Mouse (Mus musculus) thymus, adult 2 months (tissue): ENCODE results near the gene Zyx. TPM values are rescaled to one million over a fixed set of nuclear protein-coding genes. Genes with fewer than 3 reads are reported as not detected.

Source experiments
- DNase-seq: peaks from one replicate; pipeline ENCODE4 v3.0.0; 2021
- H3K27ac ChIP-seq: fragments of 200-500 bp; 2 replicates; pipeline ENCODE4 v1.5.1; 2012; ENCODE audit warnings: low read length, control low read depth; ENCODE audit not compliant: control insufficient read depth, insufficient read depth
- H3K27me3 ChIP-seq: fragments of 200-500 bp; 2 replicates; pipeline ENCODE4 v1.6.1; 2012; ENCODE audit warnings: mild to moderate bottlenecking, low read length, moderate library complexity, mixed read lengths; ENCODE audit not compliant: control insufficient read depth, insufficient read depth
- H3K36me3 ChIP-seq: fragments of 200-500 bp; 2 replicates; pipeline ENCODE4 v1.6.1; 2012; ENCODE audit warnings: mild to moderate bottlenecking, low read length, moderate library complexity; ENCODE audit not compliant: control insufficient read depth, insufficient read depth
- H3K4me1 ChIP-seq: fragments of 200-500 bp; replicated peaks from 2 replicates; pipeline ENCODE4 v1.6.1; 2012; ENCODE audit warnings: low read length; ENCODE audit not compliant: control insufficient read depth, insufficient read depth
- H3K4me3 ChIP-seq: fragments of 200-500 bp; 2 replicates; pipeline ENCODE4 v1.5.1; 2012; ENCODE audit warnings: mild to moderate bottlenecking, low read length, control low read depth, moderate library complexity; ENCODE audit not compliant: control insufficient read depth, insufficient read depth
- CTCF ChIP-seq: fragments of 200-500 bp; IDR thresholded peaks from 2 replicates; pipeline ENCODE4 v1.5.1; 2012; ENCODE audit warnings: mild to moderate bottlenecking, control low read depth, low read length, moderate library complexity, borderline replicate concordance; ENCODE audit not compliant: control insufficient read depth, poor library complexity, insufficient read depth; ENCODE audit errors: extremely low read depth
- POLR2A ChIP-seq: fragments of 200-500 bp; IDR thresholded peaks from 2 replicates; pipeline ENCODE4 v1.6.1; 2012; ENCODE audit warnings: mild to moderate bottlenecking, low read length, control low read depth, moderate library complexity; ENCODE audit not compliant: control insufficient read depth, poor library complexity, insufficient read depth; ENCODE audit errors: extremely low read depth
- WGBS: fragments of 180-500 bp; shearing (Covaris S2); methylation state at CpG from one replicate; pipeline ENCODE4 v1.1.7; 2018; 5-methylcytosine and 5-hydroxymethylcytosine counted together
- polyA plus RNA-seq: library from polyadenylated mRNA; depleted of rRNA; stranded (reverse); fragments of >200 nt; gene quantifications from 2 replicates; pipeline ENCODE4 v1.2.3, GENCODE M21; 2012

Zyx gene
- polyA plus RNA-seq, 1 experiment, result 209 TPM

DNA sequence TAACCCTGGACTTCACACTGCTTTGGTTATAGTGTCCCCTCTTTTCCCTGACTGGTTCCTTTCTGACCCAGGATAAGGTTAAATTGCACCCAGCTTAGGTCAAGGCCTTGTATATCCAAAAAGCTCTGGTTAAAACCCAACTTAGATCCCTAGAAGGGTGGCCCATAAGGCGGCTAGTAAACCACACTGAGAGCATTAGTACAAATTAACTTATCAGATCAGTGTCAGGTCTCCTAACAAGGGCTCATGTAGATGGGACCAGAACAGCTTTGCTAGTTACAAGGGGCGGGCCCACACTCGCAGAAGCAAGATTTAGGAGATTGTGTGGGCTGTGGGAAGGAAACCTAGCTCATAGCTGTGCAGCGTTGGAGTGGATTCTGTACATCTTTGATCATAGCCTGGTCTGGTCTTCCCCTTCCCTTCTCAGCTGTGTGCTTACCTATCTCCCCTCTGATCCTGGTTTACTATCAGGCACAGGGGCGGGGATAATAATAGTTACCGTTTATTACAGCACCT, 27.1 kb downstream of the Zyx start:
- TF ChIP-seq POLR2A (no peak), CTCF (no peak)
- Histone ChIP-seq H3K27me3 (no peaks in the 10 kb centered on the region), H3K4me3 (no peak overlapping the region), H3K36me3 (no peaks in the 10 kb centered on the region), H3K4me1 (peaks cover 10% of the 10 kb centered on the region), H3K27ac (no peak overlapping the region)
- 57% methylated on average over 6 of the region's 6 CpGs for WGBS
- DNase-seq, result no peak

DNA sequence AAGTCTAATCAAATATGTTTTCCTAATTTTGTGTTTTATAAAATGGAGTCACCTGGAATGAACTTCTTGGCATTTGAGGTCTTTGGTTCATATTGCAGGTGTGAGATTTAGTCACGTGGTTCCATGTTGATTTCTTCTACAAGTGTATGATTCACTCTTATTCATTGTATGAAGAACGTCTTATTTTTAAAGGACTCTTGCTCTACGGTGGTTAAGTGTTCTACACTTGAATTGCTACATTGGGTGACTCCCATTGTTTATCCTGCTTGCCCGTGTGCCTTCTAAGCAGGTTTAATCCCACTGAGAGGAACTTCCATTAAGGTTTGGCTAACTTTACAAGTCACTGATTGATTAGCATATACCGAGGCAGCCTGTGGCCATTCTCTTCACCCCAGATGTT, 27.9 kb downstream of the Zyx start:
- H3K4me1 ChIP-seq, result peaks cover 14% of the 10 kb centered on the region
- H3K27me3 ChIP-seq, result no peaks in the 10 kb centered on the region
- H3K27ac ChIP-seq, result no peak overlapping the region
- DNase-seq, result no peak
- no peak for TF ChIP-seq POLR2A
- TF ChIP-seq CTCF, result no peak
- H3K36me3 ChIP-seq, result no peaks in the 10 kb centered on the region
- H3K4me3 ChIP-seq, result no peak overlapping the region
- 91% methylated on average over 5 of the region's 5 CpGs for WGBS

DNA sequence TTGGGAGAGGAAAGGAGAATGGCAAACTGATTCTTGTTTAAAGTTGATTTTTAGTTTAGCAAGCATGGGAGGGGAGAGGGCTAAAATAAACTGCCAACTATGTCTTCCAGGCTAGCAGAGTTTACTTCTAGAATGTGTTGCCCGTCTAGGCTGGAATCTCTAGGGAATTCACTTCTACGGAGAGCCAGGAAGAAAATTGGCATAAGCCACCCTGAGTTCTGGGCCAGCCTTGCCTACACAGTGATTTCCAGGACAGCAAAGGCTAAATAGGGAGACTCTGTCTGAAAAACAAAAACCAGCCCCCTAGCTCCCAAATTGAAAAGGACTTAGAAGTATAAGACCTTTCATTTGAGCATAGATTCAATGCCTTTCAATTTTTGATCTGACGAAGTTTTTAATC, 30.1 kb downstream of the Zyx start:
- TF ChIP-seq CTCF (no peak), POLR2A (no peak)
- no peak for DNase-seq
- H3K27ac ChIP-seq, result no peak overlapping the region
- WGBS, result 97% methylated on average over 3 of the region's 3 CpGs
- H3K36me3 ChIP-seq, result no peaks in the 10 kb centered on the region
- H3K4me3 ChIP-seq, result no peak overlapping the region
- no peaks in the 10 kb centered on the region for H3K27me3 ChIP-seq
- peaks cover 10% of the 10 kb centered on the region for H3K4me1 ChIP-seq

DNA sequence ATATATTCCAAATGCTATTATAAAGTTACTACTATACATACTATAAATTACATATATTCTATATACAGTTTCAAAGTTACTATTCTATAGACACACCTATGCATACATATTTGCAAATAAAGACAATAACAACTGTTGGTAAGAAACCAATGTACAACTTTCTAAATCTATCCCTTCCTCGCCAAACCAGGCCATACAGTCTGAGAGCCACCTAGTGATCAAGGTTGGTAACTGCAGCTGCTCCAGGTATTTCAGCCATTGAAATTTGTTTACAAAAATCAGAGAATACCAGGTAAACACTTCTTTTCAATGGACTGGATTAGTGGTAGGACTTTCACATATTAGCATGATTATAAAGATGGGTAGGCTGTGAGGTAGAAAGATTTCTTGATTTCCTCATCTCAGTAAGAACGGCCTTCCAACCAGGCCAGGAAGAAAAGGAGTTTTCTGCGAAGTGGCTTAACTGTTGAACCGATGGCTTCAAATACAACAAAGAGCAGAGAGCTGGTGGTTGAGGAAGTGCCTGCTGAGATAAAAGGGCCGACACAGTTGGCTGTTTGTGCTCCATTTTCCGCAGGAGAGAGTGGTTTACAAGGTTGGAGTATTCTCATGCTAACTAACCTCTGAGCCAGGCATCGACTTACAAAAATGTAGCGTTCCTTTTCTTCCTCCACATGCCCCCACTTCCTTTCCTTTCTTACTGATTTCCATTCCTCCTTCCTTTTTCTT, 31.1 kb downstream of the Zyx start:
- DNase-seq, result peak; percentile 53
- H3K36me3 ChIP-seq, result no peaks in the 10 kb centered on the region
- WGBS, result 14% methylated on average over 8 of the region's 8 CpGs
- H3K4me1 ChIP-seq, result peaks cover 13% of the 10 kb centered on the region
- TF ChIP-seq CTCF, result no peak
- no peak for TF ChIP-seq POLR2A
- H3K27me3 ChIP-seq, result no peaks in the 10 kb centered on the region
- H3K27ac ChIP-seq, result peak overlapping the region; percentile 82; the same call in 1 of the 2 replicates
- H3K4me3 ChIP-seq, result no peak overlapping the region

DNA sequence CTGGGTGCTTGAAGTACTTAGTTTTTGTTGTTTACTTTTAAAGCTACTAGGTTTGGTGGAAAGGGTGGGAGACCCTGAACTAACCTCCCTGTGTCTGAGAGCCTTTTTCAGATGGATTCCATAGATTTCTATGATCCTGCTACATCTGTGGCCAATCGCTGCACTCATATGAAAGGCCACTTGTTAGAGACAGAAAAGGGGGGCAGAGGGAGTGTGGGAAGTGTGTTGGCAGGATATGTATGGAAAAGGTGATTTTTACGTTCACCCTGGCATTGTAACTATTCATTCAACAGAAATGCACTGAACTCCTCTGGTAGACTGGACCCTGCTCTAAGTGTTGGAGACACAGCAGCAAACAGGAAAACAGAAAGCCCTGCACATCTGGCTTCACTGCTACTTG, 31.8 kb downstream of the Zyx start:
- H3K4me3 ChIP-seq, result no peak overlapping the region
- TF ChIP-seq CTCF, result no peak
- TF ChIP-seq POLR2A, result no peak
- no peak for DNase-seq
- H3K27me3 ChIP-seq, result no peaks in the 10 kb centered on the region
- H3K27ac ChIP-seq, result no peak overlapping the region; the same call in 1 of the 2 replicates
- H3K36me3 ChIP-seq, result no peaks in the 10 kb centered on the region
- WGBS, result 89% methylated on average over 2 of the region's 2 CpGs
- peaks cover 15% of the 10 kb centered on the region for H3K4me1 ChIP-seq

DNA sequence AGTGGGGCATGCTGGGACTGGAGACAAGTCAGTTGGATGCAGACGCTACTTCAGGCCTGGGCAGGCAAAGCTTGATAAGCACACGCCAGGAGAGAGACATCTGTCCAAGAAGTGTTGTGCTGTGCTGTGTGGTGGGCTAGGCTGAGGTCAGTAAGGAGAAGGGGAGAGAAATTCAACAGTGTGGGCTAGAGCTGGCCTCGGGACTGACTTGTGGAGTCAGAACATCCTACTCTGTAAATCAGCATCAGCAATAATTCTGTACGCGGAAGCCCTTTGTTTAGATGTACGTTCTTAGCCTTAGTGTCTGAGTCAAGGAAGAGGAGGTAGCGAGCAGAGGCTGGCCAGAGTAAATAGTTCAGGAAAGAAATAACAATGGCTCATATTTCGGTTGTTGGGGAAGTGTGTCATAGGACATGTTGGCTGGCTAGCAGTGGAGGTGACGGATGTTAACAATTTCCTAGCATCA, 32.5 kb downstream of the Zyx start:
- no peaks in the 10 kb centered on the region for H3K36me3 ChIP-seq
- no peak overlapping the region for H3K4me3 ChIP-seq
- 88% methylated on average over 9 of the region's 9 CpGs for WGBS
- H3K27me3 ChIP-seq, result no peaks in the 10 kb centered on the region
- H3K27ac ChIP-seq, result 0 out of 2 replicates have a peak overlapping the region, but pooled peaks have one; percentile 19
- TF ChIP-seq POLR2A, result no peak
- no peak for TF ChIP-seq CTCF
- DNase-seq, result no peak
- H3K4me1 ChIP-seq, result peaks cover 15% of the 10 kb centered on the region
